Mouse (Mus musculus) hindlimb bud, embryonic 11.5 days (tissue): ENCODE measurements around the gene Mpdz.
A peak's percentile ranks its signal among the peaks of the same experiment; 100 is the strongest.

Experiments used
- DNase-seq: peaks from one replicate; pipeline ENCODE4 v3.0.0-alpha.2; 2012; ENCODE audit warnings: low read depth, low spot score; ENCODE audit errors: extremely low spot score

The Mpdz gene

DNA sequence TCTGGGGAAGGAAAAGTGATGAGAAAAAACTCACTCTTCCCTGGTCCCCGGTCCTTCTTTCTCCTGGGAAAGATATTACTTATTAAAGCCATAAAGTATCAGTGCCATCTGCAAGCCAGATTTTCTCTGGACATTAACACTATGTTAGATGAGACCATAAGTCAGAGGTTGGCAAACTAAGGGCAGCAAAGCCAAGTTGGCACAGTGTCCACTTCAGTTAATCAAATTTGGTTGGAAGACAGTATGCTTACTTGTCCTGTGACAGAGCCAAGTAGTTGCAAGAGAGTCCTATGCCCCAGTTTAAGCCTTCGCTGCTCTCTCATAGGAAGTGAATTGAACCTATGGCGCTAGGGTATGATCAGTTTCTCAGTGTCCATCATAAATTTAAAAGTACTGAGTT lies 159.0 kb downstream of the Mpdz start:
- DNase-seq, result no peak

DNA sequence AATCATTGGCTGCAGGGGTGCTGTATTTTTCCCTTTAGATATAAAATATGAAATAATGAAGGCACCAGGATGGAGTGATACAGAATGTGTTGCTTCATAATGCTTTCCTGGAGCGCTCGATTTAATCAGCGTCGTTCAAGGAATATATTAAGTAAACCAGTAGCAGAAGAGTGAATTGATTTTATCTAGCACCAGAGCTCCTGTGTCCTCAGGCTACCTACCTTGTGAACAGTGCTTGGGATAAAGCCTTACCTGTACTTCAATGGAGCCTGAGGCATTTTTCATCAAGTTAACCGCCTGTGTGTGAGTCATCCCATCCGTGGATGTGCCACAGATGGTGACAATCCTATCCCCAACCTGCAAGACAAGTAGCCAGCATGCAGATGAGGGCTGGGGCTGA lies 159.5 kb downstream of the Mpdz start:
- DNase-seq, result no peak

GRCm38 (mm10) chr4:81280098-81280497 lies 162.5 kb downstream of the Mpdz start:
- DNase-seq, result no peak

DNA sequence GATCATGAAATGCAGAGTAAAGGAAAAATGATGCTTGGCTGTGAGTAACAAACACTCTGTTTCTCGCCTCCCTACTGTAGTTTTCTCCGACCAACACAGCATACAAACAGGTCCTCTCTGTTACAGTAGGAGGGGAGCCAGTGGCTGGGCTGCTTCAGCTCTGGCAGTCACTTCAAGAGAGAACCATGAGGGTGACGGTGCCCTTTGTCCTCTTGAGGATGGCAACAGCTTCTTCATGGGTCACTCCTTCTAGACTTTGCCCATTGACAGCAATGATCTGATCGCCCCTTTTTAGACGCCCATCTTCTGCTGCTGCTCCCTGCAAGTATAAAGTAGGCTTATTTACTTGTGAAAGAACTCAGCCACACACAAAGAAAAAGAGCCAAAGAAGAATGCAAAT lies 163.2 kb downstream of the Mpdz start:
- DNase-seq, result no peak

GRCm38 (mm10) chr4:81275957-81276715 lies 166.5 kb downstream of the Mpdz start:
- no peak for DNase-seq

DNA sequence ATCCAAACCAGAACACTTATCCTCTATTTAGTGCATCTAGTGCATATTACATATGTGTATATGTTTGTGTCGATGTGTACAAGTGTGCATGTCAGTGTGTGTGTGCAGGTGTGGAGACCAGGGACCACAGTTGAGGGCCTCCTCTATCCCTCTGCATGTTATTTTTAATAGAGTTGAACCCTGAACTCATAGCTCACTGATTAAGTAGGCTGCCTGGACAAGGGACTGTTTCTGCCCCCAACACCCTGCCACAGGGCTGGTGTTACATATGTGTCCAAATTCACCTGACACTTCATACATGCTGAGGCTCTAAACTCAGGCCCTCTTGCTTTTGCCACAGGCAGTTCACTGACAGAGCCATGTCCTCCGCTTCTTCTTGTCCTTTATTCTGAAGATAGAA lies 169.5 kb downstream of the Mpdz start:
- DNase-seq, result no peak

GRCm38 (mm10) chr4:81252859-81253780 lies 189.5 kb downstream of the Mpdz start:
- no peak for DNase-seq

DNA sequence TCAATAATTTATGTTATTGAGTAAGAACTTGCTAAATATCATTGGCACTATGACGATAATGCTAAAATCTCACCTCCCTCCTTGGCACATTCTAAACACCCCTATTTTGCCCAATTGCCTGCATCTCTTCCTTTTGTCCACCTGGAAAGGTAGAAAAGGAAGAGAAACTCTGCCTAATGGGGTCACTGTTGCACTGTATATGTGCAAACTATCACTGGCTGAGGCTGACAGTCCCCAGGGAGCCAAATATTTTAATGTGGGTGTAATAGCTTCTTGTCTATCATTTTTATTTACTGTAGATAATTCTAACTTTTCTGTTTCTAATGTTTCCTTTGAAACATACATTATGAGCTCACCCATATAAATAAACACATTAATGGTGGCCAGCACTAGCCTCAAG lies 190.3 kb downstream of the Mpdz start:
- no peak for DNase-seq

DNA sequence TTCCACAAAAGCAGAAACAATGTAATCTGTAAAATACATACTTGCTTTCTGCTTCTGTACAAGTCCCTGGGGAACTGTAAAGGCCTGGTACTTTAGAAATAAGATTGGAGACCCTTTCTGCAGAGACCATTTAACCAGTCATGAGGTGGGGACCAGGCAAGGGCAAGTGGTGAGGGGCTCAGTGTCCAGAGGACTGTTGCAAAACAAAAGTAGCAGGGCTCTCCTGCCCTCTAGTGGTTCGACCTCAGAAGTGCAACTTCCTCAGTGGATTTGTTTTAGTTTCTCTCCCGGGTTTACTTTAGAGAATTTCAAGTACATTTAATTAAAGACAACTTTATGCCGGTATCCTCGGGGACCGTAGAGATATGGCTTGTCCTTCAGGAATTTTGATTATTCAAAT lies 190.7 kb downstream of the Mpdz start:
- peak; percentile 57 for DNase-seq

- no peak for DNase-seq
Observed at GRCm38 (mm10) chr4:81249245-81249644, 193.4 kb downstream of the Mpdz start.

- DNase-seq, result no peak
Observed at GRCm38 (mm10) chr4:81236227-81236626, 206.4 kb downstream of the Mpdz start.
